In the genomic region with DNA sequence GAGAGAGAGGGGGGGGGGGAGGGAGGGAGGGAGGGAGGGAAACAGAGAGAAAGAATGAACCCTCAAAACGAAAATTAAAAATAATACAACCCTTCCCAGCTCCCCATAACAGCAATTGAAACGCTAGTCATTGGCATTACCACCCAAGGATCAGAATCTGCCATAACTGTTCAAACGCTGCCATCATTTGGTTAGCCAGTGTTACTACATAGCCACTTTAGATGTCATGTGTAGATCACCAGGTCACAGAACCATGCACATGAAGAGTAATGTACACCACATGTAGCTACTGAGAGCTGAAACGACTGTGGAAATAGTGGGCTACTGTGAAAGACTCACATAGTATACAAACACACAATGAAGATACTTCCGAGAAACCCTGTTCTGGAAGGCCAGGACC, we compare ENCODE assay signal across 9 mouse cellular contexts. TPM values are rescaled to one million over a fixed set of nuclear protein-coding genes. Genes with fewer than 3 reads are reported as not detected.
DNase-seq lines count a peak whose midpoint lies in the region; ATAC-seq and TF ChIP-seq lines count a peak whose summit lies in the region.
"Had no signal": no experiment of that assay in that cellular context is flagged by ENCODE, and none has a peak within 500 bp of the region (broad histone marks: within the 10 kb centered on the region; RNA-seq: fewer than 3 reads in every experiment).

No protein-coding gene starts in this region.

- H3K4me2 ChIP-seq in CH12.LX (ENCODE audit: insufficient read depth, low read depth, poor library complexity, severe bottlenecking) = no peak overlapping the region
- H3K4me2 ChIP-seq: embryonic facial prominence, embryonic 13.5 days; heart, embryonic 13.5 days had no signal

- peak; percentile 88 for ATAC-seq in megakaryocyte progenitor cell, adult 5-6 weeks (replicated peaks; ENCODE audit: poor library complexity)

- 60% methylated on average over 5 of the region's 5 CpGs for WGBS in kidney, adult 2 months

- H3K36me3 ChIP-seq in kidney, adult 2 months (ENCODE audit: control insufficient read depth, insufficient read depth, low read length) = peaks cover 17% of the 10 kb centered on the region
- peaks cover 54 to 91% of the 10 kb centered on the region in 2 experiments for H3K36me3 ChIP-seq in CH12.LX (replicated peaks in 1 of 2; ENCODE audit: control insufficient read depth in 1 of 2, insufficient read depth in 1 of 2, low read length in 1 of 2)

- TF ChIP-seq RAD21 in CH12.LX (IDR thresholded peaks at IDR 0.05; ENCODE audit: low read depth, low read length) = peak; percentile 54

- TF ChIP-seq POLR2A in kidney, adult 2 months (IDR thresholded peaks at IDR 0.05; ENCODE audit: low read depth, low read length) = no peak
- TF ChIP-seq POLR2A in CH12.LX (IDR thresholded peaks at IDR 0.05; ENCODE audit: low read depth, low read length) = no peak

- no peak for TF ChIP-seq EP300 in CH12.LX (IDR thresholded peaks at IDR 0.05; ENCODE audit: low read length)

- 0 out of 2 replicates have a peak, but pooled peaks have one; percentile 12 for TF ChIP-seq CTCF in kidney, adult 2 months (conservative IDR thresholded peaks at IDR 0.05; ENCODE audit: insufficient read depth, insufficient read length, low read depth, low read length)
- peak; percentile 31 to 56; a peak in 2 of 4 replicates for TF ChIP-seq CTCF in CH12.LX (conservative IDR thresholded peaks at IDR 0.05 in 1 of 2, IDR thresholded peaks at IDR 0.05 in 1 of 2; ENCODE audit: low read depth in 2 of 2, low read length in 2 of 2)

- H3K79me2 ChIP-seq in CH12.LX (replicated peaks; ENCODE audit: control insufficient read depth, extremely low read depth, insufficient read depth, poor library complexity, severe bottlenecking) = 0 out of 2 replicates have a peak, but pooled peaks cover 2% of the 10 kb centered on the region

- no peaks in the 10 kb centered on the region for H3K9me3 ChIP-seq in CH12.LX (replicated peaks; ENCODE audit: low read length)
- H3K9me3 ChIP-seq: embryonic facial prominence, embryonic 13.5 days; heart, embryonic 13.5 days had no signal

- peak; percentile 7 for DNase-seq in kidney, adult 2 months
- no peak for DNase-seq in kidney, adult 11 months
- peak; percentile 19 for DNase-seq in CH12.LX (ENCODE audit: extremely low read depth)
- peak; percentile 33 for DNase-seq in brain, adult 2 months (ENCODE audit: low read depth, low spot score)
- no peak for DNase-seq in left cerebral cortex, adult 18-20 months (ENCODE audit: low spot score in 2 of 2)
- DNase-seq in left cerebral cortex, adult 11 months (ENCODE audit: low spot score) = no peak

- H3K4me1 ChIP-seq in kidney, adult 2 months (ENCODE audit: control insufficient read depth, insufficient read depth, low read length) = no peaks in the 10 kb centered on the region
- H3K4me1 ChIP-seq in CH12.LX (ENCODE audit: control insufficient read depth in 1 of 2, insufficient read depth in 2 of 2) = no peaks in the 10 kb centered on the region
- H3K4me1 ChIP-seq: embryonic facial prominence, embryonic 13.5 days; heart, embryonic 13.5 days had no signal

- H3K27ac ChIP-seq in kidney, adult 2 months (ENCODE audit: insufficient read depth, low read depth, low read length) = no peak overlapping the region
- H3K27ac ChIP-seq in CH12.LX (ENCODE audit: insufficient read depth, low read depth) = no peak overlapping the region
- H3K27ac ChIP-seq: embryonic facial prominence, embryonic 13.5 days; heart, embryonic 13.5 days had no signal

- dilution Hi-C loops in CH12.LX (cut with MboI; ENCODE audit: extremely low pct_ligation_motif_present, extremely low pct_unique_long_range_greater_than_20kb, low sequenced_read_pairs) = no loop called here

- H3K27me3 ChIP-seq in kidney, adult 2 months (replicated peaks; ENCODE audit: control insufficient read depth, insufficient read depth, low read length) = no peaks in the 10 kb centered on the region
- no peaks in the 10 kb centered on the region for H3K27me3 ChIP-seq in CH12.LX (replicated peaks)
- H3K27me3 ChIP-seq: embryonic facial prominence, embryonic 13.5 days; heart, embryonic 13.5 days had no signal

- no peak overlapping the region for H3K4me3 ChIP-seq in kidney, adult 2 months (ENCODE audit: insufficient read depth, low read depth, low read length)
- no peak overlapping the region for H3K4me3 ChIP-seq in CH12.LX (replicated peaks in 1 of 3; ENCODE audit: low read depth in 2 of 3, low read length in 2 of 3, poor library complexity in 1 of 3)
- H3K4me3 ChIP-seq: embryonic facial prominence, embryonic 13.5 days; heart, embryonic 13.5 days had no signal

- no peak overlapping the region for H3K9ac ChIP-seq in CH12.LX (ENCODE audit: insufficient read depth, low read depth)
- H3K9ac ChIP-seq: embryonic facial prominence, embryonic 13.5 days; heart, embryonic 13.5 days had no signal

- in situ Hi-C loops in CH12.LX (cut with MboI; ENCODE audit: low pct_ligation_motif_present, low pct_unique_long_range_greater_than_20kb, low sequenced_read_pairs) = no loop called here

TF ChIP-seq in CH12.LX, 34 proteins besides CTCF, POLR2A, EP300 and RAD21:
- TF ChIP-seq MAFK (IDR thresholded peaks at IDR 0.05; ENCODE audit: insufficient replicate concordance, low read length) (no peak), MAZ (IDR thresholded peaks at IDR 0.05; ENCODE audit: low read depth, low read length) (no peak), POLR2AphosphoS2 (IDR thresholded peaks at IDR 0.05; ENCODE audit: low read depth, low read length) (no peak), NELFE (IDR thresholded peaks at IDR 0.05; ENCODE audit: low read depth, low read length) (no peak), NRF1 (IDR thresholded peaks at IDR 0.05; ENCODE audit: low read depth, low read length) (no peak), BHLHE40 (IDR thresholded peaks at IDR 0.05; ENCODE audit: low read depth, low read length) (no peak), CHD2 (IDR thresholded peaks at IDR 0.05; ENCODE audit: low read length) (no peak), MXI1 (IDR thresholded peaks at IDR 0.05; ENCODE audit: low read depth, low read length) (no peak), PAX5 (IDR thresholded peaks at IDR 0.05; ENCODE audit: low read length) (no peak), TBP (conservative IDR thresholded peaks at IDR 0.05; ENCODE audit: low read depth, low read length) (no peak), CHD1 (IDR thresholded peaks at IDR 0.05; ENCODE audit: low read depth, low read length) (no peak)
TF ChIP-seq in CH12.LX: peak in this region for 0.

RNA-seq across cellular contexts. Expression of gene Cdk2ap1, which starts 25.1 kb away (rescaled TPM):
- 76.6 and 79.8 TPM in 2 replicates for polyA plus RNA-seq in kidney, adult 2 months (2012; rRNA removed)
- total RNA-seq in CH12.LX (2012; rRNA removed) (90.4 and 134 TPM in 2 replicates), CH12.LX (2014; rRNA removed) (170 and 179 TPM in 2 replicates)
- polyA plus RNA-seq in CH12.LX (2012; ENCODE audit: insufficient read length, low read depth) = 287 and 323 TPM in 2 replicates
- 256 and 268 TPM in 2 replicates for total RNA-seq in megakaryocyte progenitor cell, adult 5-6 weeks (2015)
- 174 and 218 TPM in 2 replicates for total RNA-seq in megakaryocyte progenitor cell, adult 5-6 weeks (2017)
- total RNA-seq in left cerebral cortex, adult 18-20 months (2021) = 100 to 1,000 TPM; 162 to 168 TPM

RNA-seq across cellular contexts. Expression of gene Sbno1, which starts 37.9 kb away (rescaled TPM):
- 16.7 and 20.8 TPM in 2 replicates for polyA plus RNA-seq in kidney, adult 2 months (2012; rRNA removed)
- total RNA-seq in CH12.LX (2012; rRNA removed) (38.3 and 44.2 TPM in 2 replicates), CH12.LX (2014; rRNA removed) (32.4 and 35.0 TPM in 2 replicates)
- 48.5 and 52.3 TPM in 2 replicates for polyA plus RNA-seq in CH12.LX (2012; ENCODE audit: insufficient read length, low read depth)
- total RNA-seq in megakaryocyte progenitor cell, adult 5-6 weeks (2015) = 94.8 and 95.7 TPM in 2 replicates
- 162 and 219 TPM in 2 replicates for total RNA-seq in megakaryocyte progenitor cell, adult 5-6 weeks (2017)
- total RNA-seq in left cerebral cortex, adult 18-20 months (2021) = 100 to 1,000 TPM; 175 to 185 TPM

RNA-seq across cellular contexts. Expression of gene Kmt5a, which starts 51.8 kb away (rescaled TPM):
- 75.9 and 81.1 TPM in 2 replicates for polyA plus RNA-seq in kidney, adult 2 months (2012; rRNA removed)
- total RNA-seq in CH12.LX (2012; rRNA removed) = 55.3 and 64.6 TPM in 2 replicates
- total RNA-seq in CH12.LX (2014; rRNA removed) = 60.9 and 62.8 TPM in 2 replicates
- polyA plus RNA-seq in CH12.LX (2012; ENCODE audit: insufficient read length, low read depth) = 151 and 154 TPM in 2 replicates
- 285 and 312 TPM in 2 replicates for total RNA-seq in megakaryocyte progenitor cell, adult 5-6 weeks (2015)
- 134 and 164 TPM in 2 replicates for total RNA-seq in megakaryocyte progenitor cell, adult 5-6 weeks (2017)
- 10 to 100 TPM; 61.5 to 64.2 TPM for total RNA-seq in left cerebral cortex, adult 18-20 months (2021)

Comparison
In these comparisons a context has a peak if more than half of its experiments do, and no peak if none do; other contexts are left out.
1. DNase-seq: peak in kidney, adult 2 months (single experiment), CH12.LX (single experiment) and brain, adult 2 months (single experiment); none in kidney, adult 11 months (single experiment), left cerebral cortex, adult 18-20 months (0 of 2) and left cerebral cortex, adult 11 months (single experiment).